Mouse (Mus musculus) kidney, adult 2 months (tissue): Measurements from ENCODE around the gene Naa38.

Experiments used
- CTCF ChIP-seq: fragments of 200-500 bp; conservative IDR thresholded peaks from 2 replicates; pipeline ENCODE4 v1.5.1; 2011; ENCODE audit warnings: low read depth, mild to moderate bottlenecking, control low read depth, low read length, moderate library complexity, mixed read lengths; ENCODE audit not compliant: insufficient read depth, insufficient read length
- POLR2A ChIP-seq: fragments of 200-500 bp; IDR thresholded peaks from one replicate; pipeline ENCODE4 v1.6.1; 2011; ENCODE audit warnings: low read depth, low read length, control low read depth

DNA sequence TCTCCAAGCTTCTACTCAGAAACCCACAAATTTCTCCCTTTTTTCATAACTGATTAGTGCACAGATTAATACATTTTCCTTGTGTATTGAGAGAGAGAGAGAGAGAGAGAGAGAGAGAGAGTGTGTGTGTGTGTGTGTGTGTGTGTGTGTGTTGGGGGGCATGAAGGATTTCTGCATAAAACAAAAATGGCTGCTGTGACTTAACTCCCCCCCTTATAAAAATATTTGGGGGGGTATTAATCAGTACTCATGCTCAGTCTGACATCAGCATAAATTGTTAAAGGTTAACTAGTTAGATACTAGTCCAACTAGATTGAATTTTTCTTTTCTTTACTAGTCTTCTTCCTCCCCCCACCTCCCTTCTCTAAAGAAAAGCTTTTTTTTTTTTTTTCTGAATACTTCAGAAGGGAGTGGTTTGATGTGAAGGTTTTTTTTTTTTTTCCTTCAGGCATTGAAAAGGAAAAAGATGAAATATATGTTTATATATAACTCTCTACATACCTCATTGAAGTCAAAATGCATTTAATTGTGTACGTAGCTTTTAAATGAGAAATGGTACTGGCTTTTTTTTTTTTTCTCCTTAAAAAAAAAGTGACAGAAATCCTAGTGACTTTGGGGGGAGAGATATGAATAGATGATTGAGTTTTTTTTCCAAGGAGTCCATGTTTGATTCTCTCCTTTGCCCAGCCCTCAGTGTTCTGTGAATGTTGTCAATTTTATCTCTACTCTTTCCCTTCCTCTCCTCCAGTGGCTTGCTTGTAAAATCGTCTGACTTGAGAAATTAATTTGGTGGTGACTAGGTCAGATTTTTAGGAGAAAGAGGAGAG is 25.1 kb upstream of the Naa38 start:
- TF ChIP-seq POLR2A (no peak), CTCF (no peak)
